Mouse (Mus musculus): ENCODE measurements around the gene Ssu2. TPM values are rescaled to one million over a fixed set of nuclear protein-coding genes. Genes with fewer than 3 reads are reported as not detected.

The Ssu2 gene
- total and polyA plus RNA-seq, 2 experiments from 2014 or later: not detected

GRCm38 (mm10) chr6:112360676-112361075 is 27.1 kb downstream of the Ssu2 start:
- Histone ChIP-seq H3K9ac (replicated peaks; ENCODE audit: low read length, poor library complexity, severe bottlenecking) (no peak overlapping the region), H3K27me3 (ENCODE audit: insufficient read depth, low read length) (peaks cover 4% of the 10 kb centered on the region; the same call in 1 of the 2 replicates), H3K36me3 (ENCODE audit: insufficient read depth, low read length) (no peaks in the 10 kb centered on the region), H3K4me3 (ENCODE audit: low read depth, low read length) (no peak overlapping the region), H3K4me1 (ENCODE audit: insufficient read depth, low read length) (no peaks in the 10 kb centered on the region), H3K4me2 (ENCODE audit: low read depth, low read length, poor library complexity, severe bottlenecking) (no peak overlapping the region), H3K9me3 (ENCODE audit: low read length) (no peaks in the 10 kb centered on the region), H3K27ac (ENCODE audit: low read depth, low read length) (no peak overlapping the region)
- no peak for TF ChIP-seq CTCF (IDR thresholded peaks at IDR 0.05)
- DNase-seq (ENCODE audit: low spot score): no peak
- ATAC-seq (ENCODE audit: low FRiP score): no peak
- WGBS: 63% methylated on average over 8 of the region's 8 CpGs

DNA sequence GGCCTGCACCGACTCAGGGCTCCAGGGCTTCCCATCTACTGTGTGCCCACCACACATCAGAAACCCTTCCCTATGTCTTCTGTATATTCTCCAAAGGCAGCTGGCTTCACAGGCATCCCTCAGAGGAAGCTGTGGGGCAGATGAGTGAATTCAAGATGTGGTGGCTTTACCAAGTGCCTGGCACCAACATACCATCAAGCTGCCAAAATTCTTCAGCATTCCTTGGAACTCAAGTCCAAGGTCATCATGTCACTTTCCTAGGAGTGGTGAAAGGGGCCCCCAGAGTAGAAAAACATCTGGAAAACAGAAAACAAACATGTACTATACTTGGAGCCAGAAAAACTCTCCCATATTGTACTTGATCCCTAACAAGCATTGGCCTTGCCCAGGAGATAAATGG is 28.5 kb downstream of the Ssu2 start:
- H3K4me1 ChIP-seq (ENCODE audit: insufficient read depth, low read length): no peaks in the 10 kb centered on the region
- no peak overlapping the region for H3K27ac ChIP-seq (ENCODE audit: low read depth, low read length)
- H3K36me3 ChIP-seq (ENCODE audit: insufficient read depth, low read length): no peaks in the 10 kb centered on the region
- H3K9ac ChIP-seq (replicated peaks; ENCODE audit: low read length, poor library complexity, severe bottlenecking): no peak overlapping the region
- no peak overlapping the region for H3K4me3 ChIP-seq (ENCODE audit: low read depth, low read length)
- no peaks in the 10 kb centered on the region for H3K9me3 ChIP-seq (ENCODE audit: low read length)
- WGBS: 96% methylated on average over 1 of the region's 1 CpGs
- TF ChIP-seq CTCF (IDR thresholded peaks at IDR 0.05): no peak
- ATAC-seq (ENCODE audit: low FRiP score) (no peak), DNase-seq (ENCODE audit: low spot score) (no peak)
- peaks cover 4% of the 10 kb centered on the region; the same call in 1 of the 2 replicates for H3K27me3 ChIP-seq (ENCODE audit: insufficient read depth, low read length)
- no peak overlapping the region for H3K4me2 ChIP-seq (ENCODE audit: low read depth, low read length, poor library complexity, severe bottlenecking)

DNA sequence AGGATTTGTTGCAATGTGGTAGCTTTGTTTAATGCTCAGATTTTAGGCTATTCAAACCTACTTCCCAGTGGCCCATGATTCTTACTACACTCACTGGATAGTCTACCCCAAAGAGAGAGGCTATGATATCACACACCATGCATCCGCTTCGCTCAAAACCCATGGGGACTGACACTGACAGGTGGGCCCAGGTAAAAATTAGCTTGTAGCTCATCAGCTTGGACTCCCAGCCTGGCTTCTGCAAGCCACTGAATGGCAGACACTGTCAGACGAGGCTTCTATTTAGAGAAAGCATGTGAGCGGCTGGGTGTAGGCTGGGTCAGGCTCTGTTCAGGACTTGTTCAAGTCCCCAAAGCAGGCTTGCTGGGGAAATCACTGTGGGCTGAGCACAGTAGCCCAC is 37.4 kb downstream of the Ssu2 start:
- ATAC-seq (ENCODE audit: low FRiP score): no peak
- no peaks in the 10 kb centered on the region for H3K4me1 ChIP-seq (ENCODE audit: insufficient read depth, low read length)
- WGBS: 88% methylated on average over 4 of the region's 4 CpGs

GRCm38 (mm10) chr6:112339016-112339415 is 48.8 kb downstream of the Ssu2 start:
- Histone ChIP-seq H3K27ac (ENCODE audit: low read depth, low read length) (no peak overlapping the region), H3K4me3 (ENCODE audit: low read depth, low read length) (no peak overlapping the region), H3K27me3 (ENCODE audit: insufficient read depth, low read length) (no peaks in the 10 kb centered on the region), H3K4me1 (ENCODE audit: insufficient read depth, low read length) (no peaks in the 10 kb centered on the region), H3K4me2 (ENCODE audit: low read depth, low read length, poor library complexity, severe bottlenecking) (no peak overlapping the region), H3K9ac (replicated peaks; ENCODE audit: low read length, poor library complexity, severe bottlenecking) (no peak overlapping the region), H3K36me3 (ENCODE audit: insufficient read depth, low read length) (no peaks in the 10 kb centered on the region), H3K9me3 (ENCODE audit: low read length) (no peaks in the 10 kb centered on the region)
- no peak for TF ChIP-seq CTCF (IDR thresholded peaks at IDR 0.05)
- DNase-seq (ENCODE audit: low spot score) (no peak), ATAC-seq (ENCODE audit: low FRiP score) (no peak)
- WGBS: 84% methylated on average over 4 of the region's 4 CpGs

More for the DNA sequence above, 37.4 kb downstream of the Ssu2 start:
- TF ChIP-seq CTCF (IDR thresholded peaks at IDR 0.05): no peak
- no peak overlapping the region for H3K27ac ChIP-seq (ENCODE audit: low read depth, low read length)
- H3K9ac ChIP-seq (replicated peaks; ENCODE audit: low read length, poor library complexity, severe bottlenecking): no peak overlapping the region
- no peak for DNase-seq (ENCODE audit: low spot score)
- H3K9me3 ChIP-seq (ENCODE audit: low read length): no peaks in the 10 kb centered on the region
- H3K36me3 ChIP-seq (ENCODE audit: insufficient read depth, low read length): no peaks in the 10 kb centered on the region
- H3K4me3 ChIP-seq (ENCODE audit: low read depth, low read length): no peak overlapping the region
- no peak overlapping the region for H3K4me2 ChIP-seq (ENCODE audit: low read depth, low read length, poor library complexity, severe bottlenecking)
- no peaks in the 10 kb centered on the region for H3K27me3 ChIP-seq (ENCODE audit: insufficient read depth, low read length)

DNA sequence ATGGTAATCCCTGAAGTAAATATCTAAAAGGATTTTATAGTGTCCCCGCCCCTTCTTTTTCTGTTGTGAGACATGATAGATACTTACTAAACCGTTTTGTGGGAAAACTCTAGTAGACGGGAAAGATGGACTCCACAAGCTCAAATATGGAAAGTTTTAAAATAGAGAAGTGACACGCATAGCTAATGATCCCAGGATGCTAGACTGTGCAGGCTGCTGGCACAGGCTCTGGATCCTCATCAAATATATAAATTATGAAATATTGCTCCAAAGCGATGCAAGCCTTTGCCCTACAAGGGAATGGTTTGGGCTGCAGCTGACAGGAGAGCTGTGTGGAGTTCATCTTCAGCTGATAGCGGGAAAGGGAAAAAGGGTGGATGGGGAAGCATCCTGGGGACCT is 50.2 kb downstream of the Ssu2 start:
- Histone ChIP-seq H3K27me3 (ENCODE audit: insufficient read depth, low read length) (no peaks in the 10 kb centered on the region), H3K4me1 (ENCODE audit: insufficient read depth, low read length) (no peaks in the 10 kb centered on the region), H3K4me2 (ENCODE audit: low read depth, low read length, poor library complexity, severe bottlenecking) (no peak overlapping the region), H3K9ac (replicated peaks; ENCODE audit: low read length, poor library complexity, severe bottlenecking) (no peak overlapping the region), H3K4me3 (ENCODE audit: low read depth, low read length) (no peak overlapping the region), H3K36me3 (ENCODE audit: insufficient read depth, low read length) (no peaks in the 10 kb centered on the region), H3K9me3 (ENCODE audit: low read length) (no peaks in the 10 kb centered on the region), H3K27ac (ENCODE audit: low read depth, low read length) (no peak overlapping the region)
- no peak for TF ChIP-seq CTCF (IDR thresholded peaks at IDR 0.05)
- DNase-seq (ENCODE audit: low spot score): no peak
- 86% methylated on average over 6 of the region's 6 CpGs for WGBS
- no peak for ATAC-seq (ENCODE audit: low FRiP score)

DNA sequence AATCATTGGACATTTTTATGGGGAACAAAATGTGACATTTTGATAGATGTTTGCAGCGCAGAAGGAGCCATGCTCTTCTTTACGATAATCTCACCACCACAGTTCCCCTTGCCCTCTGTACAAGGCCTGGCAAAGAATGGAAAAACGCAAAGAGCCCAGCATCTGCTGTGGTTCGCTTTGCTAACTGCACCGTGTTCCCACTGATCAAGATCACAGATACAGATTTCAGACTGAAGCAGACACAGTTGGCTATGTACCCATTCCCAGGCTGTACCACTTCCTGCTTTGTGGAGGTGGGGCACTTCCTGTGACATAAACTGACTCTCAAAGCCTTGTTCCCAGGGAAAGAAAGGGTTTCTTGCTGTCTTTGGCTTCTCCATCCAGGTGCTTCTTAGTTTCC is 53.9 kb downstream of the Ssu2 start:
- no peaks in the 10 kb centered on the region for H3K4me1 ChIP-seq (ENCODE audit: insufficient read depth, low read length)
- TF ChIP-seq CTCF (IDR thresholded peaks at IDR 0.05): no peak
- H3K27me3 ChIP-seq (ENCODE audit: insufficient read depth, low read length): no peaks in the 10 kb centered on the region
- H3K27ac ChIP-seq (ENCODE audit: low read depth, low read length): no peak overlapping the region
- H3K9me3 ChIP-seq (ENCODE audit: low read length): no peaks in the 10 kb centered on the region
- no peak overlapping the region for H3K4me2 ChIP-seq (ENCODE audit: low read depth, low read length, poor library complexity, severe bottlenecking)
- WGBS: 87% methylated on average over 5 of the region's 5 CpGs
- no peak for ATAC-seq (ENCODE audit: low FRiP score)
- no peak overlapping the region for H3K9ac ChIP-seq (replicated peaks; ENCODE audit: low read length, poor library complexity, severe bottlenecking)
- H3K4me3 ChIP-seq (ENCODE audit: low read depth, low read length): no peak overlapping the region
- DNase-seq (ENCODE audit: low spot score): no peak
- no peaks in the 10 kb centered on the region for H3K36me3 ChIP-seq (ENCODE audit: insufficient read depth, low read length)
